Mouse (Mus musculus) natural killer cell, adult 2 months (primary cell): ENCODE results near the gene Taf3.

ENCODE experiments used
- DNase-seq, 2 experiments: peaks; one replicate each; pipeline ENCODE4 v3.0.0; 2022; ENCODE audit warnings: low spot score in 2 of 2

The Taf3 gene

DNA sequence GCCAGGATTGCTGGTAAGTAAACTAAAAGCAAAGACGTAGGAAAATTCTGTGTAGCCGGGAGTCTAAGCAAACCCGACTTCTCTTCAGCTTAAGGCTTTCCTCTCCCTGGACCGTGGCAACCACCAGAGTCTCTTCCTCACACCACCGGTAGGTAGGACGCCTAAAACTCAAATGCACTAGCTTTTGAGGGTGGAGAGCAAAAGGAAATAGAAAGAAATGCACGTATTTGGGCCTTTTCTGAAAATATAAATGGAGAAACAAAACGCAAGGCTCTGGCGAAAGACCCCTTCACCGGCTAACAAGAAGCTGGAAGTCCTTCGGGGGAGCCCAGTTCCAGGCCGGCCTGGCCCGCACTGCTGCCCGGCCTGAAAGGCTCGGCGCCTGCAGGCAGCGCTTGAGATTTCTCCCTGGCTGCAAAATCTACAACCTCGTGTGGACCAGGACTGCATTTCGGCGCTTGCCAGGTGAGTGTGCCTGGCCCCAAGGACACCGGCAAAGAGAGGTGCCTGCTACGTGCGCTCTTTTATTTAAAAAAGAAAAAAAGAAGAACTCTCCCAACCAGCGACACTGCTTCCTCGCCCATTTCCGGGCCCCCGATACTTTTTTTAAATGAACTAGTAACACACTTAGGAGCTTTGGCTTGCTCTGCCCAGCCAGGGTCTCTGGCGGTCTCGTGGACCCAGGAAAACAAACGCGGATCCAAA is 171.6 kb downstream of the Taf3 start:
- DNase-seq, result no peak

- peak; percentile 27 to 46 for DNase-seq
Observed at GRCm38 (mm10) chr2:9875676-9876357, 172.6 kb downstream of the Taf3 start.

GRCm38 (mm10) chr2:9875220-9875619 is 173.2 kb downstream of the Taf3 start:
- DNase-seq, result no peak

DNA sequence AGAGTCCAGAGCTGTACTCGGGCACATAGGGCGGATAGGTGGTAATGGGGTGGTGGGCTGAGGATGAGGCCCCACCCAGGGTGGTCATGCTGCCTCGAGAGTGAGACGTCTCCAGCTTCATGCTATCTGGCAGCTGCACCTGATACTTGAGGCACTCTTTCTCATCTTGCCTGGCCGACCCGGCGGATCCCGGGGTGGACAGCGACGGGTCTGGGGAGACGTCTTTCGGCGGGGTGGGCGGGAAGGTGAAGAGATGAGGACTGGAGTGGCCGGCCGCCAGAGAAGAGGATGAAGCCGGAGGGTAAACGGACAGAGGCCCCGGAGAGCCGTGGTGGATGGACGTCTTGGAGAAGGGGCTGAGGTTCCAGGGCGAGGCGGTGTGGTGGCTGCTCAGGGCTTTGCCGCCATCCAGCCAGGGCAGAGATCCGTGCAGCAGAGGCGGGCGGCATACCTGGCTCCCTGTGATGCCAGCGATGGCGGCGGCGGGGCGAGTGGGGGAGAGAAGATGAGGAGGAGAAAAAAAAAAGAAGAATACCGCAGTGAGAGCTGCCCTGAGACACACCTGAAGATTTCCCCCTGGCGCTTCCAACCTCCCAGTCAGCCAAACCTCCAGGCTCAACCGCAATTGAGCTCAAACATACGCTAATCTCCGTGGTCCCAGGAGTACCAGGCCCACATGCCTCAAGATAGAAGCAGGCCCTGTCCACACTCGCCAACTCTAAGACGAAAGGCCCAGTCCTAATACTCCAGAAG is 173.8 kb downstream of the Taf3 start:
- DNase-seq, result no peak

DNA sequence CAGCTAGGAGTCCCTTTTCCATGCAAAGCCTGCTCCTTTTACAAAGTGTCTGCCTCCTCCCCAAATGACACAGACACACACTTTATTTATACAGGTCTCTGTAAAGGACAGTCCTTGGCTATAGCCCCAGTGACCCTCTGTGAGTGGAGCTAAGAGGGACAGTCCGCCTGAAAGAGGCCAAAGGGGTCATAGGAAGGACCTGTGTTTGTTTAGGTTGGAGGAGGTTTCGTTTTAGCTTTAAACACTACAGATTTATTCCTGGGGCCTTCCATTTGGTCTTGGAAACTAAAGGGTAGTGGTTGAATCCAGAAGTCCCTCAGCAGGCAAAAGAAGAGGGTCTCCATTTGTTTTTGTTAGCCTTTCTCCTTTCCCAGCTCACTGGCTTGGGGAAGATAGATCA is 174.6 kb downstream of the Taf3 start:
- no peak for DNase-seq

DNA sequence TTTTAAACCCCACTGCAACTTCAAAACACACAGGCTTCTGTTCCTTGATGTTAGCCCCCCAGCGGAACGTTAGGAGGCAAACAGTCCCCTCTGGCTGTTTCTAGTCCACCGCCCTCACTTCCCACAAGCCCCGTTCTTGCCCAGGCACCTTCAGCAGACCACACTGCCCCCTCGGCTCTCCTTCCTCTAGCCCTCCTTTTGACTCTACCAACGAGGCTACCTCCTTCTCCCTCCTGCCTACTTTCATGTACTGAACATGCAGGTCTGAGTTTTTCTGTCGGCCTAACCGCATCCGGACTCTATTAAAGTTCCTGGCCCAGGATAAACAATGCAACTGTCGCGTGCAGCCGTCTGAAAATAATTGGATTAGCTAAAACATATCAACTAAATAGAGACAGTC is 175.7 kb downstream of the Taf3 start:
- DNase-seq, result peak in 1 of 2 experiments; percentile 31

DNA sequence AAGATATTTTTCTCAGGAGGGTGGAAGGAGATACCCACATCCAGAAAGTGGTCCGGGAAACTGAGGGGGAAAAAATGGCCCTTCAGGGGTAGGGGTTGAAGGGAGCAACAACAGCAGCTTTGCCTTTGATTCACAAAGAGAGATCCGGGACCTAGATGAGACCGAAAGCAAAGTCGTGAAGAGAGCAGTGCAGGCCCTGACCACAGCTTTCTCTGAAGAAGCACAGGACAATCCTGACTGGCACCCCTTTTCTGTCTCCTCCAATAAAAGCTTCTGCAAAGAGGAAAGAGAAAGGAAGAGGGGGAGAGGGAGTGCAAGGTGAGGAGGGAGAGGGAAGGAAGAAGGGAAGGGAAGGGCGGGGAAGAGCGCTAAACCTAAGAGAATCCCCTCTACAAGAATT is 176.6 kb downstream of the Taf3 start:
- DNase-seq, result peak in 1 of 2 experiments; percentile 46

DNA sequence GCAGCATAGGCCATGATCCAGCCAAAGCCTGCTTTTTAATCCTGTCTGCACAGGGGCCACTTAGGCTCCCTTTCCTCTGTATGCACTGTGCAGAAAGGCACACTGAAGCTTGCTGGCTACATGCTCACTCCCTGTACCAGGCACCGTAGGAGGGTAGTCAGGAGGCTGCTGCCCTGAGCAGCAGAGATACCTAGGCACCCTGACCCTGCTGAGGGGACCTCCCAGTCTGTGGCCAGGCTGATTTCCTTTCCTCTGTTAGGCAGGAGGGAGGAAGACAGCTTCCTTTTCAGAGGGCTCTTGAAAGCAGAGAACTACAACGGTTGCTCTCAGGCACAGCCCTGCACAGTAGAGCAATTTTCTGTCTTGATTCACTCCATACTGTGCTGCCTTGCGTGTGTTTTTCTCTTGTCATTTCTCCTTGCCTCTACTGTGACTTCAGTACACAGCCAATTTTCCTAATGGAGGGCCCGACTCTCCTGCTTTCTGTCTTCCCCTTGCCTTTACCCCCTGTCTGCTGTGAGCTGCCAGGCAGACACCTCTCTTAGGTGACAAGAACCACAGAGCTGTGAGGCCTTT is 177.2 kb downstream of the Taf3 start:
- DNase-seq, result peak; percentile 53 to 74

DNA sequence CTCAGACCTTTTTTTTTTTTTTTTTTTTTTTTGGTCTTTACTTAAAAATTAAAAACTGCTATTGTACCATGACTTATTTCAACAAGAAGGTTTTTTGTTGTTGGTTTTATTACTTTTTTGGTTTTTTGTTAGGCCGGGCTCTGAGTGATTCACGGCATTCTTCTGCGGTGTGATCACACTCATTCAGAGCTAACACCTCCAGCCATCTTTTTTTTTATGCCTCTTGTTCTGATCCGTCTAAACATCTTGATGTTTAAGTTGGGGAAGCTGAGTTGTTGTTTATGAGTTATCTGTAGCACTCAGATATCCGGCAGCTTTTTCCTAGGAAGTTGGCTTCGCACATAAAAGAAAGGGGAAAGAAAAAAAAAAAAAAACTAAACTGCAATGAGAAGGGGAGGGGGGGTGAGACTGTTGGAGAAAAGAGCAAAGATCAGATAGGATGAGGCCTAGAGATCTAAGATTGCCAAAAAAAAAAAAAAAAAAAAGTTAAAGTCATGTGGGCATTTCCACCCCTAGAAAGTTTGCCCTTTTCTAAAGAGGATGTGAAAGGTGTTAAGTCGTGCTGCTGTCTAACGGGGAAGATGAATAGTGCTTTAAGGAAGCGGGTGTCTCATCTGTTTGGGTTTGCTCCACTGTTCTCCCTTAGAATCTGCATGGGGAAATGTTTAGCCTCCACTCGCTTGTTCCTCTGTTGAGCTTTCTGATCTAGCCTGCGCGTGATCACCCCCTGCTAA is 181.1 kb downstream of the Taf3 start:
- DNase-seq, result peak; percentile 35 to 61
